Mouse (Mus musculus) lung, embryonic 15.5 days (tissue): ENCODE data around the gene Umad1. TPM values are rescaled to one million over a fixed set of nuclear protein-coding genes. Genes with fewer than 3 reads are reported as not detected.

Experiments
- ATAC-seq: fragments of 200-750 bp; cut with Nextera tagmentation; 2 replicates; pipeline ENCODE4 v1.8.0; 2017; ENCODE audit warnings: moderate number of reproducible peaks, borderline replicate concordance; ENCODE audit not compliant: low FRiP score, low TSS enrichment; ENCODE audit errors: extremely low read depth
- H3K27ac ChIP-seq: fragments of 300-500 bp; sonication (generic); 2 replicates; pipeline ENCODE4 v1.5.1; 2015; ENCODE audit warnings: moderate library complexity, mild to moderate bottlenecking, inconsistent platforms
- H3K27me3 ChIP-seq: fragments of 300-500 bp; sonication (generic); 2 replicates; pipeline ENCODE4 v1.6.1; 2015; ENCODE audit warnings: inconsistent platforms
- H3K36me3 ChIP-seq: fragments of 300-500 bp; sonication (generic); 2 replicates; pipeline ENCODE4 v1.6.1; 2015; ENCODE audit warnings: inconsistent platforms
- H3K4me1 ChIP-seq: fragments of 300-500 bp; sonication (generic); 2 replicates; pipeline ENCODE4 v1.6.1; 2015; ENCODE audit warnings: inconsistent platforms
- H3K4me2 ChIP-seq: fragments of 300-500 bp; sonication (generic); 2 replicates; pipeline ENCODE4 v1.6.1; 2015; ENCODE audit warnings: inconsistent platforms, mild to moderate bottlenecking, moderate library complexity
- H3K4me3 ChIP-seq: fragments of 300-500 bp; sonication (generic); 2 replicates; pipeline ENCODE4 v1.5.1; 2015; ENCODE audit warnings: mild to moderate bottlenecking, inconsistent platforms
- H3K9ac ChIP-seq: fragments of 300-500 bp; sonication (generic); 2 replicates; pipeline ENCODE4 v1.6.1; 2015; ENCODE audit warnings: inconsistent platforms
- H3K9me3 ChIP-seq: fragments of 300-500 bp; sonication (generic); 2 replicates; pipeline ENCODE4 v1.6.1; 2016; ENCODE audit warnings: inconsistent platforms
- WGBS: fragments of 180-500 bp; shearing (Covaris S2); methylation state at CpG from one replicate; pipeline ENCODE4 v1.1.7; 2015; 5-methylcytosine and 5-hydroxymethylcytosine counted together
- polyA plus RNA-seq: library from polyadenylated mRNA; unstranded; fragments of >200 nt; fragmentation: Nextera tagmentation; extraction: Ambion mirVana; gene quantifications from 2 replicates; pipeline ENCODE4 v1.2.1, GENCODE M21; 2015

Umad1 gene
- polyA plus RNA-seq, 1 experiment from 2014 or later = 23.2 TPM

DNA sequence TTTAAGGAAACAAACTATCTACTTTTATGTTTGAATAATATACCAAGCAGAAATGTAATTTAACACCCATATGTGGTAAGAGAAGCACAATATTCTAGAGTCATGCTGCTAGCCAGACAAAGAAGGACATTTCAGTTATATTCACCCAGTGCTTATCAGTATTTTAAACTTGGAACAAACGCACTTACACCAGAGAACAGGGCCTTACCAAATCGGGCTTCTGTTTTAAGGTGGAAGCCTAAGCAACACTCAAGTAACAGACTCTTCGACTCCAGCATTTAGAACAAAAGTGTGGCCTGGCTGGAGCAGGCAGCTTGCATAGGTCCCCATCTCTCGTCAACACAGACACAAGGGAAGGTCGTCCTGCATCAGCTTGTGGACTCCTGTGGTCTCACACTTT, 229.2 kb downstream of the Umad1 start:
- Histone ChIP-seq H3K4me1 (peaks cover 13% of the 10 kb centered on the region), H3K27me3 (no peaks in the 10 kb centered on the region), H3K9me3 (no peaks in the 10 kb centered on the region), H3K4me3 (no peak overlapping the region), H3K27ac (no peak overlapping the region), H3K4me2 (no peak overlapping the region), H3K9ac (no peak overlapping the region), H3K36me3 (no peaks in the 10 kb centered on the region)
- ATAC-seq = no peak
- 37% methylated on average over 5 of the region's 5 CpGs for WGBS

DNA sequence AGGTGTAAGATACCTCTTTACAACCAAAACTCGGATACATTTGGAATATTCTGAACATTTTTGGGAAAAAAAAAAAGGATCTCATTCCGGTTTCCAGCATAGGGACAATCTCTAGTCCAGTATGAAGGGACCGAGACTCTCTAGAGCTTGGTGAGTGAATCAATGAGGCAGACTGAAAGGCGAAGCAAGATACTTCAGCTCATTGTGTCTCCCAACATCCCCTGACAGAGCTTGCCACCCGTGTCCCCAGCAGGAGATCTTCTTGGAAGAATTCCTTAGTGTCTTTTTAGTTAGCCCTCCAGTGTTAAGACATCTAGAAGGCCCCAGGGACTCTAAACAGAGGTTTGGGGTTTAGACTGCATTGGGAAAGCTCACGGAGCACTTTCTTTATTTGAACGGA, 230.2 kb downstream of the Umad1 start:
- Histone ChIP-seq H3K4me1 (peaks cover 13% of the 10 kb centered on the region), H3K27me3 (no peaks in the 10 kb centered on the region), H3K9me3 (no peaks in the 10 kb centered on the region), H3K27ac (no peak overlapping the region), H3K36me3 (no peaks in the 10 kb centered on the region), H3K4me2 (no peak overlapping the region), H3K9ac (no peak overlapping the region), H3K4me3 (no peak overlapping the region)
- 83% methylated on average over 7 of the region's 7 CpGs for WGBS
- ATAC-seq = no peak

DNA sequence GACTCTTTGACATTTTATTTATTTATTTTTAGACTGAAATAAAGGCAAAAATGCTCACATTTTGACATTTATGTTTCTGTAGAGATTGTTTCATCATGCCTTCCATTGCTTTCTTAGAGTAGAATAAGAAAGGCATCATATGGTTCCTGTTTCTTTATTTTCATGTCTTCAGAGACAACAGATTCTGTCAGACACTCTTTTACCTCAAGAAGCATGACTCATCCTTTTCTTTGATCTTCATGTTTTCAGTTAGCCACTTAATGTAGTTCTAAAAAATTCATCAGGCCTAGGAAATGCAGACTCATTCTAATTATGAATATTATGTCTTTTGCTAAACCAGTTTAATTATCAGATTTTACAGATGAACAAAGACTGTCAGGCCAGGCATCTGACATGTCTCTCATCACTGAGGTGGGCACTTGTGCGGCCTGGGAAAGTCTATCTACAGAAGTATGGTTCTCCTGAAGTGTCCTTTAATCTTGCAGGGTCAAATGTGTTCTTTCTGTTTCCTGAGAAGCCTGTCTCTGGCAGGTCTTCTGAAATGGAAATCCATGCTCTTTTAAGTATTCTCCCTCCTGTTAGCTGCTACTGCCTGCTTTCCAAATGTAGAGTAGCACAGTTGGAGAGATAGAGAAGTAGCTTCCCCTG, 231.0 kb downstream of the Umad1 start:
- Histone ChIP-seq H3K27me3 (no peaks in the 10 kb centered on the region), H3K4me1 (peaks cover 8% of the 10 kb centered on the region), H3K4me3 (no peak overlapping the region), H3K9ac (no peak overlapping the region), H3K9me3 (no peaks in the 10 kb centered on the region), H3K4me2 (no peak overlapping the region), H3K27ac (no peak overlapping the region), H3K36me3 (no peaks in the 10 kb centered on the region)
- no peak for ATAC-seq
- 88% methylated on average over 1 of the region's 1 CpGs for WGBS

DNA sequence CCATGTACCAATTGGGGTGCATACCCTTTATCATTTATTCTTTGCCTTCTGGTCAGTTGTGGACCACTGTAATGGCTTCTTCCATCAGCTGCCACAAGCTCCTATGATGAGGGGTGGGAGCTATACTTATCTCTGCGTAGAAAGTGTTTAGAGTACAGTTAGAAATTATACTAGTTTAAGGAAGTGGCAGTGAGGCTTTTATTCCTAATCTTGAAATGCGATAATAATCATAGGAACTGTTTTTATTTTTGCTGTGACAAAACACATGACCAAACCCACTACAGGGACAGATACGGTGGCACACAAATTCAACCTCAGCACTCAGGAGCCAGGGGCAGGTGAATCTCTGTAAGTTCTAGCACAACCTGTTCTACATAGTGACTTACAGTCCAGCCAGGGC, 233.2 kb downstream of the Umad1 start:
- no peak for ATAC-seq
- Histone ChIP-seq H3K4me1 (0 out of 2 replicates have a peak, but pooled peaks cover 6% of the 10 kb centered on the region), H3K4me3 (no peak overlapping the region), H3K4me2 (no peak overlapping the region), H3K9me3 (no peaks in the 10 kb centered on the region), H3K36me3 (no peaks in the 10 kb centered on the region), H3K27ac (no peak overlapping the region), H3K9ac (no peak overlapping the region), H3K27me3 (no peaks in the 10 kb centered on the region)
- WGBS = 82% methylated on average over 3 of the region's 3 CpGs

DNA sequence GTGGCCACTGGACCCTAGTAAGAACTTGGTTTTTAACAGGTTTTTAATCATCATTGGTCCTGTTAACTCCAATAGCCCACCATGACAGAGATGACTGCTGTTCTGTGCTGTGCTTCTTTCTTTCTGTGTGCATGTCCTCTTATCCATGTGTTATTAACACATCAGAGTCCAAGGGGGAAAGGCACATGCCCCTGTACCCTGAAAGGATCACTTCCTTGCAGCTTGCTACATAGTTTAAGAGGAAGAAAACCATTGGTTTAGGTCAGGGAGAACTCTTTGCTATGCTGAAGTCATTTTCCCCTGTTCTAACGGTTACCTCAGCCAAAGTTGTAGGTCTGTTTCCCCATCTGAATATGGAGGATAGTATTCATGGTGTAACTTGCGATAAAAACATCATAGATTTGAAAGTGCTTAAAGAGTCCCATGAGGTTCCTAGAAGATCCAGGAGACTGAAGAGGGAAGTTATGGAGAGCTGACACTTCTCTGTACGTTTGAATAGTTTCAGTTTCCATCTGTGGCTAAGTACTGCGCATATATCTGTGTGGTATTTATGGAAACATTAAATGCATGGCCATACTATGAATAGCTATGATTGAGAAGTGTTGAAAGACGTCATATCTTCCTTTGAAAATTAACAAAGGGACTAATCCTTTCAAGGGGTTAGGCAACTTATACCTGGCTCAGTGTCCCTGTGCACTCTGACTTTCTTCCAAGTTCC, 236.2 kb downstream of the Umad1 start:
- Histone ChIP-seq H3K4me1 (0 out of 2 replicates have a peak, but pooled peaks cover 6% of the 10 kb centered on the region), H3K27me3 (no peaks in the 10 kb centered on the region), H3K4me2 (no peak overlapping the region), H3K27ac (0 out of 2 replicates have a peak overlapping the region, but pooled peaks have one; percentile 17), H3K9ac (no peak overlapping the region), H3K36me3 (no peaks in the 10 kb centered on the region), H3K9me3 (no peaks in the 10 kb centered on the region), H3K4me3 (no peak overlapping the region)
- 74% methylated on average over 5 of the region's 5 CpGs for WGBS
- no peak for ATAC-seq

DNA sequence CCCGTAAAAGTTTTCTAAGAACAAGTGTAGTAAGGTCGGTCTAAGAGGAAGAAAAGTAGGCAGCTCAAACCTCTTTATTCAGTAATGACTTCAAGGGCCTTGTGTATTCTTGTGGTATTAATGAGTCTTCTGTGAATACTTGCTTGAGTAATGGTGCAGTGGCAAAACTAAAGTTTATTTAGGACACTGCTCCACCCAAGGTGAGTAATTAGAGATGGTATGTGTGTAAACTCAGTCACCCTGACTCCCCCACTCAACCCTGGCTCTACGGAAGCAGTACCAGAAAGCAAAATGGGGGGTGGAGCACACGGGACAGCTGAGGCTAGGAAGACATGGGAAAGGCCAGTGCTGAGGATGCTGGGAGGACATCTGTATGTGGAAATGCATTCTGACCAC, 236.7 kb downstream of the Umad1 start:
- Histone ChIP-seq H3K36me3 (no peaks in the 10 kb centered on the region), H3K4me1 (0 out of 2 replicates have a peak, but pooled peaks cover 6% of the 10 kb centered on the region), H3K27me3 (no peaks in the 10 kb centered on the region), H3K27ac (no peak overlapping the region), H3K4me2 (no peak overlapping the region), H3K9ac (no peak overlapping the region), H3K4me3 (no peak overlapping the region), H3K9me3 (no peaks in the 10 kb centered on the region)
- 48% methylated on average over 4 of the region's 4 CpGs for WGBS
- ATAC-seq = no peak

DNA sequence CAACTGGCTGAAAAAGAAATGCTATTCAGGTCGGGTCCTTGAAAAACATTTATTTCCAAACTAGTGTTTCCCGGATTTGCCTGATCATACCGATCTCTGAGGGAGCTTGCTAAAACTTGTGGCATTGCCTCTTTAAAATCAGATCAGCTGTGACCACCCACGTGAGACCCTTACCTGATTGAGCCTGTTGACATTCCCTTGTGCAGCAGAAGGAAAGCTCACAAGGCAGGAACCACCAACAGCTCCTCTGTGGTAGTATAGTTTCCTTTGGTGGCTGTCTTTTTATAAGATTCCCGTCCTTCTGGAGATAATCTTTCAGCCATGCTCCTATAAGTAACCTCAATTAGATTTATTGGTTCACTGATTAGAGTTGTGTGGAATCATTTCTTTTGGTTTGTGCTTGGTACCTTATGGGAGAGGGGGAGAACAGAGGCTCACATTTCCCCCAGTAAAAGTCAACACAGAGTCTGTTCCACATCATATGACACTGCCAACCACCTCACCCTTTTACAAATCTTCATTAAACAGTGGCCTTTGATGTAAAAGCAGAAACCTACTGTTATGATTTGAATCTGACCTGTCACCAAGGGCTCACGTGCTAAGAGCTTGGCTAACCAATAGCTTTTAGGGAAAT, 238.3 kb downstream of the Umad1 start:
- no peak overlapping the region for H3K4me2 ChIP-seq
- H3K9ac ChIP-seq = no peak overlapping the region
- WGBS = 59% methylated on average over 6 of the region's 6 CpGs
- H3K36me3 ChIP-seq = no peaks in the 10 kb centered on the region
- no peaks in the 10 kb centered on the region for H3K9me3 ChIP-seq
- H3K27ac ChIP-seq = no peak overlapping the region
- H3K4me3 ChIP-seq = no peak overlapping the region
- H3K27me3 ChIP-seq = no peaks in the 10 kb centered on the region
- no peak for ATAC-seq
- 0 out of 2 replicates have a peak, but pooled peaks cover 6% of the 10 kb centered on the region for H3K4me1 ChIP-seq

DNA sequence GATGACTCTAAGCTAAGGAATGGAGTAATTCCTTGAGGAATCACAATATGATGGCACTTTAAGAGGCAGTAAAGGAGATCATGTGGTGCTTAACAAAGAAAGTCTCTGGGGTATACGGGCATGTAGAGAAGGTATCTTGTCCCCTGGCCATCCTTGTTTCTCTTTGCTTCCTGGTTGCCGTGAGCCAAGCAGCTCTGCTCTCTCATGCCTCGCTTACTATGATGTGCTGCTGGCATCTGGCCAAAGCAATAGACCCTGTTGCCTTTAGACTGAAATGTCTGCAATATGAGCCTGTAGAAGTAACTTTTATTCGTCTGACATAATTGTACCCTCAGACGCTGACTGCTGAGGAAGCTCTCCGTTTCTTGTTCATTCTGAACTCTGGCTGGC, 238.8 kb downstream of the Umad1 start:
- H3K4me3 ChIP-seq = no peak overlapping the region
- no peak overlapping the region for H3K9ac ChIP-seq
- WGBS = 45% methylated on average over 6 of the region's 6 CpGs
- H3K27ac ChIP-seq = no peak overlapping the region
- ATAC-seq = no peak
- no peaks in the 10 kb centered on the region for H3K9me3 ChIP-seq
- no peaks in the 10 kb centered on the region for H3K27me3 ChIP-seq
- H3K36me3 ChIP-seq = no peaks in the 10 kb centered on the region
- 0 out of 2 replicates have a peak, but pooled peaks cover 6% of the 10 kb centered on the region for H3K4me1 ChIP-seq
- H3K4me2 ChIP-seq = no peak overlapping the region

DNA sequence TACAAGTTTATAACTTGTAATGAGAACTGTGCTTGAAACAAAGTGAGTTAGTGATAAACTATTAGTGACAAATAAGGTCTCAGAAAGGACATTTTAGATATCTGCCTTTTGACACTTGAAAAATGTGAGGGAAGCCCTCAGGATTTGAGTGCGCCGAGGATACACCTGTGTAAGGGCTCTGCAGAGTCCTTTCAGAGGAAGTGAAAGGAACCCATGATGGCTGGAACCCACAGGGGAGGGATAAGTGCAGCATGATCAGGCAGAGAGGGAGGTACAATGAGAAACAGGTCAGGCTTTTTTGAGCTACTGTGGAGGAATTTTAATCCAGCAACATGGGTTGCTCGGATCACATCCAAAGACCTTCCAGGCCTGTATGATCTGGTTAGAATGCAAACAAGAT, 239.9 kb downstream of the Umad1 start:
- no peak overlapping the region for H3K9ac ChIP-seq
- no peaks in the 10 kb centered on the region for H3K27me3 ChIP-seq
- WGBS = 72% methylated on average over 3 of the region's 3 CpGs
- no peaks in the 10 kb centered on the region for H3K9me3 ChIP-seq
- no peak overlapping the region for H3K27ac ChIP-seq
- H3K4me3 ChIP-seq = no peak overlapping the region
- no peak overlapping the region for H3K4me2 ChIP-seq
- no peak for ATAC-seq
- H3K36me3 ChIP-seq = no peaks in the 10 kb centered on the region
- 0 out of 2 replicates have a peak, but pooled peaks cover 6% of the 10 kb centered on the region for H3K4me1 ChIP-seq

DNA sequence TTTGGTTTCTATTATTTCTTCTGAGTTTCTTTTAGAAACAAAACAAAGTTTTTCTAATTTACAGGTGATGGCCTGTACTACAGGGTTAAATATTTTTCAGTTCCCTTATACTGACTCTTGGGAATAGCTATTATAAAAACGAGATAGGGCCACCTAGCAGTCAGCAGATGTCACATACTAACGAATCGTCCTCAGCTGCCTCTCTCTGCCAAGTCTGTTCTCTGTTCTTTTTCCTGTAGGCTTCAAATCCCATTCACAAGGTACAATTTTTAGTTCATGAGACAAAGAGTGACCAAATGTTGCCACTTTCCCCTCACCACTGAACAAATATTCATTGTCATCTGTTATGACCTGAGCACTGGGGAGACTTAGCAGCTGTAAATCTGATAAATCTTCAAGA, 244.9 kb downstream of the Umad1 start:
- WGBS = 34% methylated on average over 3 of the region's 3 CpGs
- Histone ChIP-seq H3K27ac (no peak overlapping the region), H3K4me2 (no peak overlapping the region), H3K9me3 (no peaks in the 10 kb centered on the region), H3K9ac (no peak overlapping the region), H3K4me3 (no peak overlapping the region), H3K27me3 (no peaks in the 10 kb centered on the region), H3K4me1 (peaks cover 5% of the 10 kb centered on the region), H3K36me3 (no peaks in the 10 kb centered on the region)
- ATAC-seq = no peak

DNA sequence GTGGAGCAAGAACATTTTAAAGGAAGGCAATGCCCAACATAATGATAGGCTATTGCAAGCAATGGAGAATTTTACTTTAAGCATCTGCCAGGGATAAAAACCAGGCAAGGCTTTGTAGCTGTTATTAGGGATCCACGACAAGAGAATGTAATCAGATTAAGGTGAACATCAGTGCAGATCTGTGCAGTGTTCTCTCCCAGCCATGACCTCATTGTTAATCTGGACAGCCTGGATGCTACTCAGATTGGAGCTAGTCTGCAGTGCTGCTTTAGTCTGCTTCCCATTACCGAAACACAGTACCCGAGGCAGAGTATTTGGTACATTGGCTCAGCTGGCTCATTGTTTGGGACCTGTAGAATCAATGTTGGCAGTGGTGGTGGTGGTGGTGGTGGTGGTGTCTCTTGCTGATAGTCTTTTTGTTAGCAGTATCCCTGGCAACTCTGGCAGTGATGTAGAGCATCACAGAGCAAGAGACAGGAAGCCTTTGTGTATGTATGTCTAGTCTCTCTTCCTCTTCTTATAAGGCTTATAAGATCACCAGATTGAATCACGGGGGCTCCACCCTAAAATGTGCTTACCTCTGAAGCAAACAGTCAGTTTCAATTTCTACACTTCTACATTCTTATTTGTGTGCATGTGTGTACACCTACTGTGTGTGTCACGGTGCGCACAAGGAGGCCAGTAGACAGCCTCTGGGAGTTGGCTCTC, 245.6 kb downstream of the Umad1 start:
- H3K27ac ChIP-seq = no peak overlapping the region
- no peak overlapping the region for H3K4me2 ChIP-seq
- no peaks in the 10 kb centered on the region for H3K36me3 ChIP-seq
- H3K4me3 ChIP-seq = no peak overlapping the region
- H3K27me3 ChIP-seq = no peaks in the 10 kb centered on the region
- no peak overlapping the region for H3K9ac ChIP-seq
- WGBS = 82% methylated on average over 6 of the region's 6 CpGs
- ATAC-seq = no peak
- H3K9me3 ChIP-seq = no peaks in the 10 kb centered on the region
- H3K4me1 ChIP-seq = peaks cover 5% of the 10 kb centered on the region

DNA sequence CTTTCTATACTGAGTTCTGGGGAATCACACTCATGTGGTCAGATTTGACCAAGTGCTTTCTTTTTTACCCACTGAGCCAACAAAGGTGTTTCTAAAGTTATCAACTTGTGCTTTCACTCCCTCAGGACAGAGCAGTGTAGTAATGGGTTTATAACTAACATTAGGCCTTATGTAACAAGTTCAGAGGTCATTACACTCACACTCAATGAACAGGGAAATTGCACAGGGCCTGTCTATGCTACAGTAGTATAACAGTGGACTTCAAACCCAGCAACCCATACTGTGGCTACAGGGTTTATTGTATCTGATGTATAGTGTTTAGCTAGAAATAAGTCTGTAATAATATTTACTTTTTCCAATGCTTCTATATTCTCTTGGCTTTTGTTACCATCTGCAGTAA, 247.5 kb downstream of the Umad1 start:
- no peaks in the 10 kb centered on the region for H3K36me3 ChIP-seq
- H3K4me3 ChIP-seq = no peak overlapping the region
- H3K9ac ChIP-seq = no peak overlapping the region
- no peaks in the 10 kb centered on the region for H3K27me3 ChIP-seq
- H3K27ac ChIP-seq = no peak overlapping the region
- ATAC-seq = no peak
- no peak overlapping the region for H3K4me2 ChIP-seq
- H3K9me3 ChIP-seq = no peaks in the 10 kb centered on the region
- peaks cover 11% of the 10 kb centered on the region for H3K4me1 ChIP-seq
